Comparison of ENCODE assay signal across 8 mouse cellular contexts in the genomic region with DNA sequence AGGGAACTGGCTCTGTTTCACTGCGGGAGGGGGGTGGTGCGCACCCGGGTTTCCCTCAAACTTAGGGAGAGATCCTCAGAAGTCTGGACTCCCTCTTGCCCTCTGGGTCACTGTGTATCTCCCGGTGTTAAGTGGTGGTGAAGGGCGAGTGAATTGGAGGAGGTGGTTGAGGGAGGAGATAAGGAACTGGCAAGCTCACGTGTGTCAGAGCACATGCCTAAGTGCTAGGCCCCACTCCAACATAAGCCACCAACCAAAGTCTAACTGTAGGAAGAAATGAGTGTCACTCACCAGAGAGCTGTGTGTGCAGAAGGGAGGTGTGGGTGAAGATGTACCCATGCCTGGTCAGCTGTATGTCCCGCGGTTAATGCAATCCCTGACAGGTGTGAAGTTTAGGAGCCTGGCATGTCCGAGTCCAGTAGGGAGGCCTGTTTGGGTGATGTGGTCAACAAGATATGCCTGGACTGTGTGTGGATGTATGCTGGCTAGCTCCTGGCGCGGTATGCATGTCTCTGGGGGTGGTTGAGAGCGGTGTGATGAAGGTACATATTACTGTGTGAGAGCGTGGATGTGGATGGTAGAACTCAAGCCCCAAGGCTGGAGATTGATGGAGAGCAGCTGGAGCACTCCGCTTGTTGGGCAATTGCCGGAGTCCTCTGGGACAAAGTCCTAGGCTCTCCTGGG. TPM values are rescaled to one million over a fixed set of nuclear protein-coding genes. Genes with fewer than 3 reads are reported as not detected.
DNase-seq lines count a peak whose midpoint lies in the region; ATAC-seq and TF ChIP-seq lines count a peak whose summit lies in the region.

No protein-coding gene starts in this region.

- 27% methylated on average over 15 of the region's 15 CpGs for WGBS in heart, embryonic 16.5 days
- 45% methylated on average over 15 of the region's 15 CpGs for WGBS in limb, embryonic 11.5 days
- 56% methylated on average over 15 of the region's 15 CpGs for WGBS in midbrain, embryonic 10.5 days

- no peak for TF ChIP-seq CTCF in gastrocnemius, adult 2 months (IDR thresholded peaks at IDR 0.05)
- TF ChIP-seq CTCF in brain, embryonic 14.5 days (IDR thresholded peaks at IDR 0.05; ENCODE audit: borderline replicate concordance, extremely low read depth, insufficient read depth, insufficient read length): no peak

- H3K9me3 ChIP-seq in heart, embryonic 16.5 days (replicated peaks; ENCODE audit: control insufficient read depth, low read length): no peaks in the 10 kb centered on the region
- no peaks in the 10 kb centered on the region for H3K9me3 ChIP-seq in limb, embryonic 11.5 days (ENCODE audit: control insufficient read depth, low read length)
- no peaks in the 10 kb centered on the region for H3K9me3 ChIP-seq in midbrain, embryonic 10.5 days (replicated peaks)

- H3K4me3 ChIP-seq in gastrocnemius, adult 2 months: peak overlapping the region; percentile 91
- peak overlapping the region; percentile 91 for H3K4me3 ChIP-seq in heart, embryonic 16.5 days (ENCODE audit: low read length)
- H3K4me3 ChIP-seq in limb, embryonic 11.5 days (ENCODE audit: low read depth, low read length): peak overlapping the region; percentile 44
- H3K4me3 ChIP-seq in midbrain, embryonic 10.5 days: peak overlapping the region; percentile 75

- H3K27ac ChIP-seq in gastrocnemius, adult 2 months: peak overlapping the region; percentile 90
- peak overlapping the region; percentile 89 for H3K27ac ChIP-seq in heart, embryonic 16.5 days (ENCODE audit: low read length)
- H3K27ac ChIP-seq in limb, embryonic 11.5 days (replicated peaks; ENCODE audit: low read depth, low read length): no peak overlapping the region
- peak overlapping the region; percentile 91 for H3K27ac ChIP-seq in midbrain, embryonic 10.5 days (replicated peaks)

- peak overlapping the region; percentile 97 for H3K4me2 ChIP-seq in heart, embryonic 16.5 days (ENCODE audit: low read depth, low read length)
- H3K4me2 ChIP-seq in limb, embryonic 11.5 days (ENCODE audit: low read depth, severe bottlenecking): peak overlapping the region; percentile 54

- ATAC-seq in heart, embryonic 16.5 days (replicated peaks; ENCODE audit: extremely low read depth, insufficient read depth, low FRiP score): peak; percentile 20; the same call in 1 of the 2 replicates
- peak; percentile 6; the same call in 1 of the 2 replicates for ATAC-seq in limb, embryonic 11.5 days (ENCODE audit: insufficient number of reproducible peaks, low FRiP score, low TSS enrichment, low read depth)

- DNase-seq in gastrocnemius, adult 2 months: no peak
- no peak for DNase-seq in gastrocnemius, postnatal 36 days
- DNase-seq in brain, embryonic 14.5 days (ENCODE audit: low read depth): peak; percentile 13
- DNase-seq in limb, embryonic 11.5 days (ENCODE audit: low spot score): peak; percentile 23
- DNase-seq in midbrain, embryonic 10.5 days (ENCODE audit: low spot score): no peak
- DNase-seq in gastrocnemius, postnatal 10 days: no peak
- DNase-seq in left cerebral cortex, postnatal 14 days (ENCODE audit: low spot score in 2 of 2): no peak

- intact Hi-C loops in gastrocnemius, adult 2 months (cut with DNase I): loop anchor here (5.0 kb wide), 1 partner anchor 139 kb away; no protein-coding TSS in a partner anchor
- intact Hi-C loops in gastrocnemius, postnatal 36 days (cut with DNase I): no loop called here
- intact Hi-C loops in left cerebral cortex, postnatal 14 days (cut with DNase I): no loop called here

- H3K4me1 ChIP-seq in heart, embryonic 16.5 days (ENCODE audit: control insufficient read depth, insufficient read depth, low read length): peaks cover 25% of the 10 kb centered on the region
- H3K4me1 ChIP-seq in limb, embryonic 11.5 days (ENCODE audit: control insufficient read depth, insufficient read depth, low read length): peaks cover 15% of the 10 kb centered on the region
- peaks cover 46% of the 10 kb centered on the region for H3K4me1 ChIP-seq in midbrain, embryonic 10.5 days

- no peak for TF ChIP-seq POLR2A in brain, embryonic 14.5 days (IDR thresholded peaks at IDR 0.05; ENCODE audit: borderline replicate concordance, extremely low read depth, insufficient read depth, insufficient read length, poor library complexity, severe bottlenecking)

- peak overlapping the region; percentile 95 for H3K9ac ChIP-seq in heart, embryonic 16.5 days (ENCODE audit: low read length)
- H3K9ac ChIP-seq in limb, embryonic 11.5 days (ENCODE audit: low read length): peak overlapping the region; percentile 38; the same call in 1 of the 2 replicates

- H3K27me3 ChIP-seq in heart, embryonic 16.5 days (ENCODE audit: control insufficient read depth, insufficient read depth, low read length): no peaks in the 10 kb centered on the region
- H3K27me3 ChIP-seq in limb, embryonic 11.5 days (ENCODE audit: control insufficient read depth, insufficient read depth, low read length): no peaks in the 10 kb centered on the region
- H3K27me3 ChIP-seq in midbrain, embryonic 10.5 days (ENCODE audit: low read depth, poor library complexity, severe bottlenecking): no peaks in the 10 kb centered on the region

- peaks cover 35% of the 10 kb centered on the region for H3K36me3 ChIP-seq in heart, embryonic 16.5 days (ENCODE audit: control insufficient read depth, insufficient read depth)
- H3K36me3 ChIP-seq in limb, embryonic 11.5 days (ENCODE audit: control insufficient read depth, insufficient read depth, low read length): peaks cover 18% of the 10 kb centered on the region
- peaks cover 46% of the 10 kb centered on the region for H3K36me3 ChIP-seq in midbrain, embryonic 10.5 days

RNA-seq across cellular contexts. Expression of a gene that starts 0.8 kb away (rescaled TPM):
- 1 to 10 TPM; 6.8 to 8.0 TPM for total RNA-seq in gastrocnemius, adult 2 months (2021)
- total RNA-seq in gastrocnemius, postnatal 36 days (2021): 1 to 10 TPM; 5.8 to 7.6 TPM
- 48.5 and 56.6 TPM in 2 replicates for polyA plus RNA-seq in brain, embryonic 14.5 days (2012; rRNA removed)
- polyA plus RNA-seq in heart, embryonic 16.5 days (2015; fragmentation: Nextera tagmentation; extraction: Ambion mirVana): 66.5 and 69.4 TPM in 2 replicates
- polyA plus RNA-seq in limb, embryonic 11.5 days (2014; fragmentation: Nextera tagmentation; extraction: Ambion mirVana): 42.7 and 48.8 TPM in 2 replicates
- polyA plus RNA-seq in midbrain, embryonic 10.5 days (2016; fragmentation: Nextera tagmentation; extraction: Ambion mirVana): 45.3 and 47.0 TPM in 2 replicates
- total RNA-seq in gastrocnemius, postnatal 10 days (2021): 10 to 100 TPM; 20.2 to 28.3 TPM
- total RNA-seq in left cerebral cortex, postnatal 14 days (2021): 10 to 100 TPM; 21.4 to 22.4 TPM

RNA-seq across cellular contexts. Expression of a gene that starts 8.5 kb away (rescaled TPM):
- under 1 TPM; 0.20 to 0.23 TPM for total RNA-seq in gastrocnemius, adult 2 months (2021)
- under 1 TPM; 0.69 to 0.97 TPM for total RNA-seq in gastrocnemius, postnatal 36 days (2021)
- polyA plus RNA-seq in brain, embryonic 14.5 days (2012; rRNA removed): 54.5 and 108 TPM in 2 replicates
- polyA plus RNA-seq in heart, embryonic 16.5 days (2015; fragmentation: Nextera tagmentation; extraction: Ambion mirVana): 189 and 195 TPM in 2 replicates
- 355 and 368 TPM in 2 replicates for polyA plus RNA-seq in limb, embryonic 11.5 days (2014; fragmentation: Nextera tagmentation; extraction: Ambion mirVana)
- 403 and 424 TPM in 2 replicates for polyA plus RNA-seq in midbrain, embryonic 10.5 days (2016; fragmentation: Nextera tagmentation; extraction: Ambion mirVana)
- total RNA-seq in gastrocnemius, postnatal 10 days (2021): 10 to 100 TPM; 12.1 to 14.7 TPM
- total RNA-seq in left cerebral cortex, postnatal 14 days (2021): 1 to 10 TPM; 2.4 to 3.0 TPM

RNA-seq across cellular contexts. Expression of a gene that starts 19.5 kb away (rescaled TPM):
- 10 to 100 TPM; 36.5 to 37.9 TPM for total RNA-seq in gastrocnemius, adult 2 months (2021)
- total RNA-seq in gastrocnemius, postnatal 36 days (2021): 10 to 100 TPM; 36.3 to 37.8 TPM
- 83.4 and 95.1 TPM in 2 replicates for polyA plus RNA-seq in brain, embryonic 14.5 days (2012; rRNA removed)
- polyA plus RNA-seq in heart, embryonic 16.5 days (2015; fragmentation: Nextera tagmentation; extraction: Ambion mirVana): 67.8 and 70.6 TPM in 2 replicates
- polyA plus RNA-seq in limb, embryonic 11.5 days (2014; fragmentation: Nextera tagmentation; extraction: Ambion mirVana): 130 and 134 TPM in 2 replicates
- polyA plus RNA-seq in midbrain, embryonic 10.5 days (2016; fragmentation: Nextera tagmentation; extraction: Ambion mirVana): 160 and 170 TPM in 2 replicates
- 10 to 100 TPM; 37.8 to 38.0 TPM for total RNA-seq in gastrocnemius, postnatal 10 days (2021)
- 10 to 100 TPM; 63.9 to 70.0 TPM for total RNA-seq in left cerebral cortex, postnatal 14 days (2021)

RNA-seq across cellular contexts. Expression of a gene that starts 19.6 kb away (rescaled TPM):
- total RNA-seq in gastrocnemius, adult 2 months (2021): 1 to 10 TPM; 6.0 to 9.0 TPM
- 1 to 10 TPM; 5.7 to 6.5 TPM for total RNA-seq in gastrocnemius, postnatal 36 days (2021)
- polyA plus RNA-seq in brain, embryonic 14.5 days (2012; rRNA removed): 32.5 and 48.7 TPM in 2 replicates
- 5.3 and 5.5 TPM in 2 replicates for polyA plus RNA-seq in heart, embryonic 16.5 days (2015; fragmentation: Nextera tagmentation; extraction: Ambion mirVana)
- polyA plus RNA-seq in limb, embryonic 11.5 days (2014; fragmentation: Nextera tagmentation; extraction: Ambion mirVana): 11.0 and 13.3 TPM in 2 replicates
- 6.4 and 9.1 TPM in 2 replicates for polyA plus RNA-seq in midbrain, embryonic 10.5 days (2016; fragmentation: Nextera tagmentation; extraction: Ambion mirVana)
- 10 to 100 TPM in 1 of 2 experiments, 1 to 10 TPM in 1; 9.6 to 13.4 TPM for total RNA-seq in gastrocnemius, postnatal 10 days (2021)
- 10 to 100 TPM; 36.3 to 38.6 TPM for total RNA-seq in left cerebral cortex, postnatal 14 days (2021)

RNA-seq across cellular contexts. Expression of a gene that starts 28.6 kb away (rescaled TPM):
- total RNA-seq in gastrocnemius, adult 2 months (2021): not detected
- total RNA-seq in gastrocnemius, postnatal 36 days (2021): not detected
- polyA plus RNA-seq in brain, embryonic 14.5 days (2012; rRNA removed): 0.08 and 0.26 TPM in 2 replicates
- polyA plus RNA-seq in heart, embryonic 16.5 days (2015; fragmentation: Nextera tagmentation; extraction: Ambion mirVana): 0.88 and 1.2 TPM in 2 replicates
- 1.3 TPM in 2 replicates for polyA plus RNA-seq in limb, embryonic 11.5 days (2014; fragmentation: Nextera tagmentation; extraction: Ambion mirVana)
- polyA plus RNA-seq in midbrain, embryonic 10.5 days (2016; fragmentation: Nextera tagmentation; extraction: Ambion mirVana): 1.0 and 1.8 TPM in 2 replicates
- under 1 TPM in 1 of 2 experiments, not detected in 1; 0.09 TPM for total RNA-seq in gastrocnemius, postnatal 10 days (2021)
- total RNA-seq in left cerebral cortex, postnatal 14 days (2021): under 1 TPM; 0.51 to 0.55 TPM

Comparison
In these comparisons a context has a peak if more than half of its experiments do, and no peak if none do; other contexts are left out.
1. DNase-seq: peak in brain, embryonic 14.5 days (single experiment) and limb, embryonic 11.5 days (single experiment); none in gastrocnemius, adult 2 months (single experiment), gastrocnemius, postnatal 36 days (0 of 2), midbrain, embryonic 10.5 days (single experiment), gastrocnemius, postnatal 10 days (single experiment) and left cerebral cortex, postnatal 14 days (0 of 2).
2. Peak in every context shown above with its lines, with median percentiles within 50 percentile points of each other: H3K4me3 ChIP-seq.